Mouse (Mus musculus): Measurements from ENCODE around the gene Cltrn.

The Cltrn gene

DNA sequence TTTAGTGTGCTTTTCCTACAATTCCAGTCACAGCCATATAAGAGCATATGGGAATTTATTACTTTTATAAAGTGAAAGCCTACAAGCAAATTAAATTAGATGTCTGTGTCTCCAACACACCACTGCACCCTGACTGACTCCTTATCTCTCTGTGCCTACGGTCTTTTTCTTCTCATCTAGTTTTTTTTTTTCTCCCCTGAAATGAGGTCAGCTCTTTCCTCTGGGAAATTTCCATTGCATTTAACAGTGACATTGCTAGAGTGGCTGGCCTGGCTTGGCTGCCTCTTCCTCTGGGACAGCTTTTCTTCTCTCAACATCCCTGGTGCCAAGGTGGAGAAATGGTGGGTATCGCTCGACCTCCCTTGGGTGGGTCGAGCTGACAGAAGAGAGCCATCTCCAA is at the start of gene Cltrn:
TSS of gene Cltrn (plus strand) at position 249 of the 400 bp plus-strand sequence.
- DNase-seq (ENCODE audit: low spot score) = no peak

DNA sequence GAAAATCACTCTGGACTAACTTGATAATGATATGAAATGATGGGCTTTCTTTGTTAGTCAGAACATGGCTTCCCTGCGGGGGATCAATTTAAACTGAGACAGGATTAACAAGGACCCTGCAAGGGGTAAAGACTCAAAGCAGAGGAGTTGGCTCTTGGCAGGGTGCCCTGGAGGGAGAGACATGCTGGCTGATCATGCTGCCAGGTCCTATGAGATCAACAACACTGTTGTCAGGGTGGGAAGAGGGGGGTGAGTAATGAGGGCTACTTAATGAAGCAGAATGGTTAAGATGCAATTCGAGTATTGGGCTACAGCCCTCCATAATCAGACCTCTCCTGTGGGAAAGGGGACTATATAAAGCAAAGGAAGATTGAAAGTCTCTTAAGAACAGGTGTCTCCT is 49.7 kb upstream of the Cltrn start:
- no peak for DNase-seq (ENCODE audit: low spot score)

- DNase-seq (ENCODE audit: low spot score) = no peak
These were observed 46.6 kb upstream of the Cltrn start for GRCm38 (mm10) chrX:164042069-164042468.

DNA sequence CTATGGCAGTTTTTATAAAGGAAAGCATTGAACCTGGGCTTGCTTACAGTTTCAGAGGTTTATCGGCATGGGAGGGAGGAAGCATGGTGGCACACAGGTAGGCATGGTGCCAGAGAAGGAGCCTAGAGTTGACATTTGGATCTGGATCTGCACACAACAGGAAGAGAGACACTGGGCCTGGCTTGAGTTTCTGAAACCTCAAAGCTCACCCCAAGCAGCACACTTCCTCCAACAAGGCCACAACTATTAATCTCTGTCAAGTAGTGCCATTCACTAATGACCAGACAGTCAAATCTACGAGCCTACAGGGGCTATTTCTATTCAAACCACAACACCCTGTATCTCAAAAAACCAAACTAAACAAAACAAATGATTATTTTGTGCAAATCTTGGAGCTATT is 41.9 kb upstream of the Cltrn start:
- DNase-seq (ENCODE audit: low spot score) = no peak

GRCm38 (mm10) chrX:164055726-164056125 is 32.9 kb upstream of the Cltrn start:
- DNase-seq (ENCODE audit: low spot score) = no peak

DNA sequence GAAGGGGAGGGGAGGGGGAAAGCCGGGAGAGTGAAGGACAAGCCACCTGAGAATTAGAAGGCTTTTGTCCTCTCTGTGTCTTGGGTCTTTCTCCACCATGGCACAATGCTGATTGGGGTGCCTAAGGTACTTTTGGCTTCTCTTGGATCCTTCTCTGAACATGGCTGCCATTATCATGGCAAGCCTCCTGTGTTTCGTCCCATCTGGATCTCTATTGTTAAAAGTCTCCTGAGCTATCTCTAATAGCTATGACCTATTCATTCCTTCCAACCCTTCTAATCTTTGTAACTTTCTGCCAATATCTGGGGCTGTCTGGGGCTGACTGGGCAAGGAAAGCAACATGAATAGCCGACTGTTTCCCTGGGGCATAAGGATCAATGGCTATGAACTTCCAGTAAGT is 30.1 kb upstream of the Cltrn start:
- no peak for DNase-seq (ENCODE audit: low spot score)

DNA sequence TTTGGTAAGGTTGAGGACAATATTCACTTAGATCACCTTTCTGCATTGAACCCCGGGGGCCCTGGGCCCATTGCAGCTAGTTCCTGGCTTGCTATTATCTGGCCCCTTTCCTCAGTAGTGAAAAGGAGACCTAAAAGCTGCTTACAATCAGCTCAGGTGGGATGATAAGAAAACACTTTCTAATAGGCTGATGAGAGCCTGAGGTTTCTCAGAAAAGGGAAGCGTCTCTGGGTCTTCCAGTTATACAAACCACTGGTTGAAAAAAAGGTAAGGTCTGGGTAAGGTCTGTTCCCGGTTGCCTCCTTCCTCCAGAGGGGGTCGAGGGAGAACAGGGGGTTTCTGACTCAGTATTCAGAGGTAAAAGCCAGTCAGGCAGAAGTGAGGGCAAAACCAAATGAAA is 29.6 kb upstream of the Cltrn start:
- no peak for DNase-seq (ENCODE audit: low spot score)

DNA sequence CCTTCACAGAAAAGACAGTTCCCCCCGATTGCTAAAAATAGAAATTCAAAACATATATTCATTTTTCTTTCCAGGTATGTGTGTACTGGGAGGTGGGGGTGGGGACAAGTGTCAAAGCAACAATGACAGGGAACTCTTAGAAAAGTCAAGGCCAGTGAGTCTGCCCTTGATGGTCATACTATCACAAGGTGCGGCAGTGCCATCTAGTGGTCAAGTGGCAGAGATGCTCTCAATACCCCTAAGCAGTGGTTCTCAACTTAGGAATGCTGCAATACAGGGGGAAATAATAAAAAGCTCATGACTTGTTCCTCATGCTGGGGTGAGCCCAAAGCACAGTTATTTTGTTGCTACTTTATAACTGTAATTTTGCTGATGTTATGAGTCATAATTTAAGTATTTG is 22.4 kb upstream of the Cltrn start:
- peak; percentile 15 for DNase-seq (ENCODE audit: low spot score)

DNA sequence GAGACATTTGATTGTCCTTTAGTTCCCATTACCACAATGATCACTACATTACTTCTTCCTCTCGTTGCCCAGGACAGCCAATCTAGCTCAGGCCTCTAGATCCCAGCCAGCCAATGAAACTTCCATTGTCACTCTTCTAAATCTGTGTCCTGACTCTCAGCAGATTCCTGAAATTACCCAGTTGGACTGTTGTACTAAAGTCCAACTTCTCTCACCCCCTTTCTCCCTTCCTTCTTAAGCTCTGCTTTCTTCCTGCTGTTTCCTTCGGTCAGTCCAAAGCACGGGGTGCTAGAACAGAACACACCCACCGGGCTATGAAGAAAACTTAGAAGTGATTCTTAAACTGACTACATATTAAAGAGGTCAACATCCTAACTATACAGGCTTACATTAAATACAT is 19.7 kb upstream of the Cltrn start:
- no peak for DNase-seq (ENCODE audit: low spot score)

DNA sequence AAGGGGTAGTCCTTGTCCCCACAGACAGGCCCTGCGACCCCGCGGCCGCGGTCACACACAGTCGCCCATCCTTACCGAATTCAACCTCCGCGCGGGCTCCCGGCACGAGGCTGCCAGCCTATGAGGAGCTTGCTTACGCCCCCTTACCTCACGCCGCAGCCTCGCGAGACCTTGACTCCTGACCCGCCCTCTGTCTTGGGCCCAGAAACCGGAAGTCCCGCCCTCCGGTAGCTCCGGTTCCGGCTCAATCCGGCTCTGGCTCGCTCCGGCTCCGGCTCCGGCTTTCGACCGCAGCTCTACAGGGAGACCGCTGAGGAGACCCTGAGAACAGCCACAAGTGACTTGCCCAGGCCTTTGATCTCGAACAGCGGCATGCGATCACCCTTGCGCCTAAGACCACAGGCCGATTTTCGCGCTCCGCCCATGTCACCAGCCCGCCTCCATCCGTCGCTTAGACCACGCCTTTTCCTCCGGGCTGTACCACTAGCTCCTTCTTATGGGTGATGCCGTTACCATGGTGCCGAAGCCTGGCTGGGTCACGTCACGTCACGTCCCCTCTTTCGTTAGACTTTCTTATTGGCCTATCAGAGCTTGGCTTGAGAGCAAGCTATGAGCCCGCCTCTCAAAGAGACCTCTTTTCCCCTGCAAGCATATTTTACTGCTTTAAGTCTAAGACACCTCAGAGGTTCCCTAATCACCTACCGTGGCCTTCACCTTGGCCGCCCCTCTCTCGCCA is 12.4 kb upstream of the Cltrn start, which contains the start of gene Siah1b:
TSS of gene Siah1b (minus strand) at position 454 of the 736 bp plus-strand sequence.
- peak; percentile 52 for DNase-seq (ENCODE audit: low spot score)

DNA sequence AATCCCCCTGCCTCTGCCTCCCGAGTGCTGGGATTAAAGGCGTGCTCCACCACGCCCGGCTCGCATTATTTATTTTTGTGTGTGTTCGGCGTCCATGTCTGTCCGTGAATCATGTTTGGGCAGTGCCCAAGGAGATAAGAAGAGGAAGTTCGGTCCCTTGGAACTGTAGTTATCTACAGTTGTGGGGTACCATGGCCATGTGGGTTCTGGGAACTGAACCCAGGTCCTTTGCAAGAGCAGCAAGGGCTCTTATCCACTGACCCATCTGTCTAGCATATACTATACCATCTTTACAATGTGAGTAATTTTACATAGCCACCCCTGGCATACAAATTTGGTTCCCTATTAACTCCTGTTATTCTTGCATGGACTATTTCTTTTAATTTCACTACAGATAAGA is 6.6 kb upstream of the Cltrn start:
- DNase-seq (ENCODE audit: low spot score) = no peak

DNA sequence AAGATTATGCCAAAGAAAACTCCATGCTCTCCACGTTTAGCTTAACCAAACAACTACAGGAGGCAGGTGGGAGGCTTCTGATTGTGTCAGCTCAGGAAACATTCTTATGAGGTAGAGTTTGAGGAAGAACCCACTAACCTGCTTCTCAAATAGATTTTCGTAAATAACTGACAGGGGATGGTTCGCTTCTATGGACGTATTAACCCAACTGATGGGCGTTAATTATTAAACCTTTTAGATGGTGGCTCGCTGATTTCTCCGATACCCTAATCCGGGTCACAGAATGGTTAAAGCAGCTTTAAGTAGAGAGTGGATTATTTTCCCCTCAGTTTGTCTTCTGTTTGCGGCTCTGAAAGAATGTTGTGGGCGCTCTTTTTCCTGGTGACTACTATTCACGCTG is 1.3 kb downstream of the Cltrn start:
- DNase-seq (ENCODE audit: low spot score) = no peak

- no peak for DNase-seq (ENCODE audit: low spot score)
These were observed 3.9 kb downstream of the Cltrn start for GRCm38 (mm10) chrX:164092300-164093169.

DNA sequence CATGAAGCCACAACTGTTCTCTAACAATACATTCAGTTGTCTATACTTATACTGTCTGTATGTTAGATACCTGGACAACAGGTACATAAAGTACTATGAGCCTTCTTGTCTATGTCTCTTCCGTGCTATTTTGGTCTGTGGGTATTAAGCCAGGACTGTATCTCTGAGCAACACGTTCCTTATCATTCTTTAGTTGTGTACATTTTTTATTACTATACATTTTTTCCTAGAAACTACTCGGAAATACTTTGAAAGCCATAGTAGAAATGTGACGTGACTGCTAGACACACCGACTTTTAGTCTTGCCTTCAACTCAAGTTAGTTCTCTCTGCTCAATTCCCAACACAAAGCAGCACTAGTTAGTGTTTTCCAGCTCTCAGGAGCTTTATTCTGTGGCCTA is 4.8 kb downstream of the Cltrn start:
- no peak for DNase-seq (ENCODE audit: low spot score)

- no peak for DNase-seq (ENCODE audit: low spot score)
These were observed 7.2 kb downstream of the Cltrn start for GRCm38 (mm10) chrX:164095838-164096237.

GRCm38 (mm10) chrX:164101483-164101882 is 12.9 kb downstream of the Cltrn start:
- no peak for DNase-seq (ENCODE audit: low spot score)

DNA sequence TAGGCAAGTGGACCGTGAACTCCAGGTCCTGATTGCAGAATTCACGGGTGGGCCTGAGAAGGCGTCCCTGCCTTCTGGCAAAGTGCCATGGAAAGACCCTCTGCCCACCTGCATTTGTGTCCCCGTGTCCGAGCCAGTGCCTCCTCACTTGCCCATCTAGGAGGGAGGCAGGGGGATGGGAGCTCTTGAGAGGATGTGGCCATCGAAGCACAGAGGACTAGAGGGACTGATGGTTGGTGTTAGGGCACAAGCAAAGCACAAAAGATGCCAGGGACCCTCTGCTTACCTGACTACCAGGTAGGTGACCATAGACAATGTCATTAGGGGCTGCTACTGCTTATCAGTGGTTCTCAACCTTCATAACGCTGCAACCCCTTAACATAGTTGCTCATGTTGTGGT is 13.6 kb downstream of the Cltrn start:
- DNase-seq (ENCODE audit: low spot score) = no peak

DNA sequence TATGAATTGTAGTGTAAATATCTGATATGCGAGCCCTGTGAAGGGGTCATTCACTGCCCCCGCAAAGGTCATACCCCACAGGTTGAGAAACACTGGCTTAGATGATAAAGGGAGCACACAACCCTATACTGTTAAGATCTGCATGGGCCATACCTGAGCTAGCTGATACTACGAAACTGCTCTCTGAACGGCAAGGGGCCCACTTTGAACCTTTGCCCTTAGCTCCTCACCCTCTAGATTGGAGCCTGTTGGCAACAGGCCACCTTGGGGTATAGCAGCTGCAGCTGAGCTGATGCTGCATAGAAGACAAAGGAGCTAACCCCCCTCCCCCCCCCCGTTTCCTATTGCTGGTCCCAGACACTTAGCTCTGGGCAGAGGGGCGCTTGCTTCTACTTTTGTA is 14.0 kb downstream of the Cltrn start:
- DNase-seq (ENCODE audit: low spot score) = no peak

DNA sequence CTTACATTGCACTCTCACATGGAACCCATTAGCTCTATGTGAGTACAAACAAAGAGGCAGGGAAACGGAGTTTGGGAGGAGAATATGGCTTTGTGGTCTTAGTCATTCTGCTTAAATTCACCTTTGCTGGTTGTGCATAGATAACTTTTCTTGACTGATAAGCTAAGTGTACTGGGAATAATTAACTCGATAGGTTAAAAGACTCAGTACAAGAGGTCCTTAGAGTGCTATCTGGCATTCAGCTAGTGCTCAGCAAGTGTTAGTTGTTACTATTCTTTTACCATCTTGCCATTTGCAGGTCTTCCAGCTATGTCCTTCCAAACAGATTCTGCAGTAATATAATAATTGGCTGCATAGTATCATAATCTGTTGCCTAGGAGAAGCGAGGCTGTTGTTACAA is 22.5 kb downstream of the Cltrn start:
- DNase-seq (ENCODE audit: low spot score) = no peak

GRCm38 (mm10) chrX:164113744-164114143 is 25.1 kb downstream of the Cltrn start:
- no peak for DNase-seq (ENCODE audit: low spot score)

DNA sequence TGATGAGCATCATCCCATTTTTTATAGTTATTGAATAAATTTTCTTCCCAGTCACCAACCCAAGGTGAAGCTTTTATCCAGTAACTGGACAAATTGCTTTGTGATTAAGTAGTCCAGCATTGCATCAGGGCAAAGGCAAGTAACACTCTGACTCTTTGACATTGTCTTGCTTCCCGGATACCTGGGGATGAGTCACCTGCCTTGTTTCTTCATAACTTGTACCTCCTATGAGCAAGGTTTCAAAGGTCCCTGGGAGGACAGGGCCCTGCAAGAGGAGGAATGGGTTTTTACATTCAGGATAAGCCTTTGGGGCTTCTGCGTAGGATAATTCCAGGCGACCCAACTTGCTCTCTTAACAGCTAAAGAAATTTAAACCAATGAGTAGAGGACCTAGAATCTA is 35.3 kb downstream of the Cltrn start:
- no peak for DNase-seq (ENCODE audit: low spot score)

GRCm38 (mm10) chrX:164133531-164133930 is 44.9 kb downstream of the Cltrn start:
- DNase-seq (ENCODE audit: low spot score) = no peak

DNA sequence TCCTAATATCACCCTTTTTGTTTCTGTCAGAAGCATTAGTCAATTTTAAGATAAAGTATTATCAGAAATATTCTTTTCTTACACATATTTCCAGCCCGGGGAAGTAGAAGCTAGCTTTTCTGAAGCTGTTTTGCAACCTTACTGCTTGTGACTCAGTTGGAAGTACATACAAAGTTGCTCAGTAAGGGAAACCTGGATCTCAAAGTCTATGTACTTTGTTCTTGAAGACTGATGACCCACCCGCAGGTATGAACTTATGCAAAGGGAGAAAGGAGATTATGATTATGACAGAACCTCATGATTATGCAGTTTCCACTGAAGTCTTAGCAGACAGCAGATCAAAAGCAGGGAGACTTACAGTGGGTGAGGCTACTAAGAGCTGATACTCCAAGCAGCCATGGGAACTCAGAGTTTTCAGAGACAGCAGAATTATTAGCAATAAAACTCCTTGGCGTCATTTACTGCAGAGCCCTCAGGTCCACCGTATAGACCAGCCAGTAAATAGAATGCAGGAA is 46.7 kb downstream of the Cltrn start:
- no peak for DNase-seq (ENCODE audit: low spot score)

Data from urinary bladder, postnatal 10 days (tissue).